Mouse (Mus musculus): Measurements from ENCODE around the gene Pagr1b. TPM values are rescaled to one million over a fixed set of nuclear protein-coding genes. Genes with fewer than 3 reads are reported as not detected.

Pagr1b gene
- polyA plus RNA-seq, 1 experiment from 2014 or later, result not detected

DNA sequence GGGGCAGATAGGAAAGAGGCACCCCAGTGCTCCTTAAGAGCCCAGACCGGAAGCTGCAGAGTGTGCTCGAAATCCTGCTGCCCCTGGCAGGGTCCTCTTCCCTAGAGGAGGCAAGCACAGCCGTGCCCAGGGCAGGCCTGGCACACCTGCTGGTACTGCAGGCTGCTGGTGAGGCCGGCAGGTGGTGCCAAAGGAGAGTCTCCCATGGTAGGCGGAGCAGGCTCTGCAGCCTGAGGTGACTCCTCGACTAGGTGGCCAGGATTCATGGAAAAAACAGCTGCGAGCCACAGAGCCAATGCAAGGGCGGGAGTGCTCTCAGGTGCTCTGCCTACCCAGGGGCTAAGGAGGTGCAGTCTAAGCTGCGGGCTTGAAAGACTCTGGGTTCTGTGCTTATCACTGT, 30.0 kb downstream of the Pagr1b start:
- Histone ChIP-seq H3K4me3 (ENCODE audit: low read depth, low read length) (no peak overlapping the region), H3K4me2 (ENCODE audit: low read depth, low read length) (no peak overlapping the region), H3K9me3 (ENCODE audit: control insufficient read depth, low read length) (no peaks in the 10 kb centered on the region), H3K27me3 (ENCODE audit: control insufficient read depth, insufficient read depth, low read length) (no peaks in the 10 kb centered on the region), H3K36me3 (ENCODE audit: control insufficient read depth, insufficient read depth, low read length) (peaks cover 1% of the 10 kb centered on the region; the same call in 1 of the 2 replicates), H3K4me1 (ENCODE audit: control insufficient read depth, insufficient read depth, low read length) (no peaks in the 10 kb centered on the region), H3K9ac (replicated peaks; ENCODE audit: low read depth, low read length) (no peak overlapping the region), H3K27ac (ENCODE audit: low read depth, low read length) (no peak overlapping the region)
- 53% methylated on average over 9 of the region's 9 CpGs for WGBS
- ATAC-seq (ENCODE audit: low read depth), result no peak

- 55% methylated on average over 10 of the region's 10 CpGs for WGBS
- no peaks in the 10 kb centered on the region for H3K27me3 ChIP-seq (ENCODE audit: control insufficient read depth, insufficient read depth, low read length)
- no peak overlapping the region for H3K27ac ChIP-seq (ENCODE audit: low read depth, low read length)
- no peak overlapping the region for H3K4me2 ChIP-seq (ENCODE audit: low read depth, low read length)
- H3K9ac ChIP-seq (replicated peaks; ENCODE audit: low read depth, low read length), result no peak overlapping the region
- ATAC-seq (ENCODE audit: low read depth), result no peak
- H3K4me3 ChIP-seq (ENCODE audit: low read depth, low read length), result no peak overlapping the region
- peaks cover 6% of the 10 kb centered on the region for H3K36me3 ChIP-seq (ENCODE audit: control insufficient read depth, insufficient read depth, low read length)
- no peaks in the 10 kb centered on the region for H3K9me3 ChIP-seq (ENCODE audit: control insufficient read depth, low read length)
- no peaks in the 10 kb centered on the region for H3K4me1 ChIP-seq (ENCODE audit: control insufficient read depth, insufficient read depth, low read length)
These were observed 31.4 kb downstream of the Pagr1b start for GRCm38 (mm10) chr7:126984667-126985444.

DNA sequence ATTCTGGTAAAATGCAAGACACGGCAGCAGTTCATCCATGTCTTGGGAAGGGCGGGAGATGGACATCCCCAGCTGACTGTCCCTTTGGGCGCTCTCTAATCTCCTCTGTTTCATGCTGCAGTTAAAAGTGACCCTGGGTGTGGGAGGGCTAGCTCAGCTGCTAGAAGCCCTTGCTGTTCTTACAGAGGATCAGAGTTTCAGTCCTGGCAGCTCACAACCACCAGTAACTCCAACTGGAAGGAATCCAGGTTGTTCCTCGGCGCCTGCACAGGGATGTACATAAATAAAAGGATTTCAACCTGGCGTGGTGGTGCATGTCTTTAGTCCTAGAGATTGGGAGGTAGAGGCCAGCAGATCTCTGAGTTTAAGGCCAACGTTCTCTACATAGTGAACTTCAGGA, 33.2 kb downstream of the Pagr1b start:
- Histone ChIP-seq H3K9ac (replicated peaks; ENCODE audit: low read depth, low read length) (no peak overlapping the region), H3K27ac (ENCODE audit: low read depth, low read length) (no peak overlapping the region), H3K4me2 (ENCODE audit: low read depth, low read length) (no peak overlapping the region), H3K9me3 (ENCODE audit: control insufficient read depth, low read length) (no peaks in the 10 kb centered on the region), H3K4me3 (ENCODE audit: low read depth, low read length) (no peak overlapping the region), H3K27me3 (ENCODE audit: control insufficient read depth, insufficient read depth, low read length) (no peaks in the 10 kb centered on the region), H3K36me3 (ENCODE audit: control insufficient read depth, insufficient read depth, low read length) (peaks cover 18% of the 10 kb centered on the region), H3K4me1 (ENCODE audit: control insufficient read depth, insufficient read depth, low read length) (no peaks in the 10 kb centered on the region)
- WGBS, result 93% methylated on average over 7 of the region's 7 CpGs
- no peak for ATAC-seq (ENCODE audit: low read depth)

DNA sequence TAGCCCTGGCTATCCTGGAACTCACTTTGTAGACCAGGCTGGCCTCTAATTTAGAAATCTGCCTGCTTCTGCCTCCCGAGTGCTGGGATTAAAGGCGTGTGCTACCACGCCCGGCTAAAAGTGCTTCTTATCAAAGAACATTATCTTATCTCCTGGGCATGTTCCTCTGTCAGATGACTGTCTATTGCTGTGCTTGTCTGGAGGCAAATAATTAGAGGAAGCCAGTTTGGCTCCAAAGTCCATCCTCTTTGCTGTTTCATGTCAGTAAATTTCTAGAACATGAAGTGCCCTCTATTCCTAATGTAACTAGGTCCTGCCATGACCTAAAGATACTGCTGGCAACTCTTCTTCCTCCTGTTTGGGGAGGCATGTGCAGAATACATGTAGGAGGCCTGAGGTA, 34.2 kb downstream of the Pagr1b start:
- ATAC-seq (ENCODE audit: low read depth), result no peak
- no peak overlapping the region for H3K9ac ChIP-seq (replicated peaks; ENCODE audit: low read depth, low read length)
- 0 out of 2 replicates have a peak, but pooled peaks cover 6% of the 10 kb centered on the region for H3K4me1 ChIP-seq (ENCODE audit: control insufficient read depth, insufficient read depth, low read length)
- no peak overlapping the region for H3K4me3 ChIP-seq (ENCODE audit: low read depth, low read length)
- 94% methylated on average over 4 of the region's 4 CpGs for WGBS
- H3K27me3 ChIP-seq (ENCODE audit: control insufficient read depth, insufficient read depth, low read length), result no peaks in the 10 kb centered on the region
- H3K4me2 ChIP-seq (ENCODE audit: low read depth, low read length), result no peak overlapping the region
- H3K27ac ChIP-seq (ENCODE audit: low read depth, low read length), result no peak overlapping the region
- H3K9me3 ChIP-seq (ENCODE audit: control insufficient read depth, low read length), result no peaks in the 10 kb centered on the region
- H3K36me3 ChIP-seq (ENCODE audit: control insufficient read depth, insufficient read depth, low read length), result peaks cover 18% of the 10 kb centered on the region

DNA sequence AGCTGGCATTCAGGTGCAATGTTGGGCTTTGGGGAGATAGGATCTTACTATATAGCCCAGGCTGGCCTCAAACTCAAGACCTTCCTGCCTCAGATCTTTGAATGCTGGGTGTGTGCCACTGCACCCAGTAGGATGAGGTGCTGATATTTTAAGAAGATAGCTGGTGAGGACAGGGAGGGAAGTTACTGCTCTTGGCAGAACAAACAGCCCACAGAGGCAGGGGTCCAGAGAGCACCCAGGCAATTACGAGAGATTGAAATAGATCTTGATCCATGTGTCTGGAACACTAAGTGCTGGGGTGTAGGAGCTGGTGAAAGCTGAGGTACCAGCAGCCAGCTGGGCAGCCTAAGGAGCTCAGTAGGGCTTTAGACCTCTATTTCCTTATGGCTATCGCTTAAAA, 34.7 kb downstream of the Pagr1b start:
- no peaks in the 10 kb centered on the region for H3K27me3 ChIP-seq (ENCODE audit: control insufficient read depth, insufficient read depth, low read length)
- ATAC-seq (ENCODE audit: low read depth), result no peak
- no peak overlapping the region for H3K9ac ChIP-seq (replicated peaks; ENCODE audit: low read depth, low read length)
- WGBS, result 87% methylated on average over 2 of the region's 2 CpGs
- H3K4me3 ChIP-seq (ENCODE audit: low read depth, low read length), result no peak overlapping the region
- H3K9me3 ChIP-seq (ENCODE audit: control insufficient read depth, low read length), result no peaks in the 10 kb centered on the region
- H3K36me3 ChIP-seq (ENCODE audit: control insufficient read depth, insufficient read depth, low read length), result peaks cover 18% of the 10 kb centered on the region
- 0 out of 2 replicates have a peak, but pooled peaks cover 8% of the 10 kb centered on the region for H3K4me1 ChIP-seq (ENCODE audit: control insufficient read depth, insufficient read depth, low read length)
- no peak overlapping the region for H3K27ac ChIP-seq (ENCODE audit: low read depth, low read length)
- no peak overlapping the region for H3K4me2 ChIP-seq (ENCODE audit: low read depth, low read length)

DNA sequence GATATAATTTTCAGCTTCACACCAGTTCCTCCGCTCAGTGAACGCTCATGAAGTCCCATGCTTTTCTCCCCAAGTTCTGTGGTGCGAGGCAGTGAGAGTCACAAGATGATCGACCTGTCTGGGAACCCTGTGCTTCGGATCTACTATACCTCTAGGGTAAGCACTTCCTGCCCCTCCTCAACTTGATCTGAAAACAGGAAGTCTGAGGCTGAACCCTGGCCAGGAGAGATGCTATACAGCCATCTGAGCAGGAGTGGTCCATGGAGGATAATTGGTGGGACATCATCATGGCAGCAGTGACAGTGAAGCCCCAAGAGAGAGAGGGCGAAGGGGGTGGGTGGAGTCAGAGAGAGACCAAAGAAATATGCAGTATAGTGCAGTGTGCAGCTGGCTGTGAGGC, 37.4 kb downstream of the Pagr1b start:
- ATAC-seq (ENCODE audit: low read depth), result no peak
- H3K4me2 ChIP-seq (ENCODE audit: low read depth, low read length), result no peak overlapping the region
- no peaks in the 10 kb centered on the region for H3K9me3 ChIP-seq (ENCODE audit: control insufficient read depth, low read length)
- H3K9ac ChIP-seq (replicated peaks; ENCODE audit: low read depth, low read length), result no peak overlapping the region
- 0 out of 2 replicates have a peak, but pooled peaks cover 8% of the 10 kb centered on the region for H3K4me1 ChIP-seq (ENCODE audit: control insufficient read depth, insufficient read depth, low read length)
- no peak overlapping the region for H3K27ac ChIP-seq (ENCODE audit: low read depth, low read length)
- no peaks in the 10 kb centered on the region for H3K27me3 ChIP-seq (ENCODE audit: control insufficient read depth, insufficient read depth, low read length)
- no peak overlapping the region for H3K4me3 ChIP-seq (ENCODE audit: low read depth, low read length)
- WGBS, result 95% methylated on average over 6 of the region's 6 CpGs
- peaks cover 18% of the 10 kb centered on the region for H3K36me3 ChIP-seq (ENCODE audit: control insufficient read depth, insufficient read depth, low read length)

- H3K9ac ChIP-seq (replicated peaks; ENCODE audit: low read depth, low read length), result peak overlapping the region; percentile 80
- 28% methylated on average over 14 of the region's 14 CpGs for WGBS
- no peak for ATAC-seq (ENCODE audit: low read depth)
- 0 out of 2 replicates have a peak, but pooled peaks cover 8% of the 10 kb centered on the region for H3K4me1 ChIP-seq (ENCODE audit: control insufficient read depth, insufficient read depth, low read length)
- peaks cover 18% of the 10 kb centered on the region for H3K36me3 ChIP-seq (ENCODE audit: control insufficient read depth, insufficient read depth, low read length)
- H3K4me3 ChIP-seq (ENCODE audit: low read depth, low read length), result peak overlapping the region; percentile 68
- peak overlapping the region; percentile 96 for H3K27ac ChIP-seq (ENCODE audit: low read depth, low read length)
- H3K9me3 ChIP-seq (ENCODE audit: control insufficient read depth, low read length), result no peaks in the 10 kb centered on the region
- H3K27me3 ChIP-seq (ENCODE audit: control insufficient read depth, insufficient read depth, low read length), result no peaks in the 10 kb centered on the region
- peak overlapping the region; percentile 87 for H3K4me2 ChIP-seq (ENCODE audit: low read depth, low read length)
These were observed 39.3 kb downstream of the Pagr1b start for GRCm38 (mm10) chr7:126976878-126977459.

- Histone ChIP-seq H3K9ac (replicated peaks; ENCODE audit: low read depth, low read length) (peak within 1 kb of the TSS; percentile 80), H3K36me3 (ENCODE audit: control insufficient read depth, insufficient read depth, low read length) (peaks cover 16% of the 10 kb centered on the region), H3K4me2 (ENCODE audit: low read depth, low read length) (peak within 1 kb of the TSS; percentile 87), H3K9me3 (ENCODE audit: control insufficient read depth, low read length) (no peaks in the 10 kb centered on the region), H3K4me3 (ENCODE audit: low read depth, low read length) (peak within 1 kb of the TSS; percentile 68), H3K27ac (ENCODE audit: low read depth, low read length) (peak within 1 kb of the TSS; percentile 96), H3K4me1 (ENCODE audit: control insufficient read depth, insufficient read depth, low read length) (0 out of 2 replicates have a peak, but pooled peaks cover 8% of the 10 kb centered on the region), H3K27me3 (ENCODE audit: control insufficient read depth, insufficient read depth, low read length) (no peaks in the 10 kb centered on the region)
- WGBS, result 0% methylated on average over 55 of the region's 55 CpGs
- ATAC-seq (ENCODE audit: low read depth), result peak; percentile 97
These were observed 40.1 kb downstream of the Pagr1b start, which contains the start of gene Cdiptos for GRCm38 (mm10) chr7:126975950-126976866. Gene Cdiptos, minus strand, starts transcription at chr7:126976098.

- H3K9me3 ChIP-seq (ENCODE audit: control insufficient read depth, low read length), result no peaks in the 10 kb centered on the region
- H3K4me2 ChIP-seq (ENCODE audit: low read depth, low read length), result peak within 1 kb of the TSS; percentile 87
- WGBS, result 0% methylated on average over 1 of the region's 1 CpGs
- ATAC-seq (ENCODE audit: low read depth), result no peak
- H3K9ac ChIP-seq (replicated peaks; ENCODE audit: low read depth, low read length), result peak within 1 kb of the TSS; percentile 80
- H3K27me3 ChIP-seq (ENCODE audit: control insufficient read depth, insufficient read depth, low read length), result no peaks in the 10 kb centered on the region
- H3K4me1 ChIP-seq (ENCODE audit: control insufficient read depth, insufficient read depth, low read length), result 0 out of 2 replicates have a peak, but pooled peaks cover 8% of the 10 kb centered on the region
- H3K27ac ChIP-seq (ENCODE audit: low read depth, low read length), result peak within 1 kb of the TSS; percentile 96
- peak within 1 kb of the TSS; percentile 68 for H3K4me3 ChIP-seq (ENCODE audit: low read depth, low read length)
- peaks cover 19% of the 10 kb centered on the region for H3K36me3 ChIP-seq (ENCODE audit: control insufficient read depth, insufficient read depth, low read length)
These were observed 40.6 kb downstream of the Pagr1b start, which contains the start of gene Cdipt for GRCm38 (mm10) chr7:126975893-126975949. Gene Cdipt, plus strand, starts transcription at chr7:126975914.
